Mouse (Mus musculus) heart, adult 2 months (tissue): ENCODE measurements around the gene Klk1b1. TPM values are rescaled to one million over a fixed set of nuclear protein-coding genes. Genes with fewer than 3 reads are reported as not detected.

ENCODE experiments used
- DNase-seq, 2 experiments: peaks; one replicate each; pipeline ENCODE4 v3.0.0; 2021
- H3K27ac ChIP-seq: fragments of 200-600 bp; 2 replicates; pipeline ENCODE4 v1.8.1; 2022
- H3K27me3 ChIP-seq: fragments of 200-500 bp; 2 replicates; pipeline ENCODE4 v1.6.1; 2012; ENCODE audit warnings: mild to moderate bottlenecking, low read length, inconsistent platforms, mixed read lengths; ENCODE audit not compliant: control insufficient read depth, insufficient read depth
- H3K36me3 ChIP-seq: fragments of 200-500 bp; 2 replicates; pipeline ENCODE4 v1.6.1; 2012; ENCODE audit warnings: low read length, inconsistent platforms; ENCODE audit not compliant: control insufficient read depth, insufficient read depth
- H3K4me1 ChIP-seq: fragments of 200-500 bp; 2 replicates; pipeline ENCODE4 v1.6.1; 2011; ENCODE audit warnings: low read length; ENCODE audit not compliant: control insufficient read depth, insufficient read depth
- H3K4me3 ChIP-seq: fragments of 200-600 bp; 2 replicates; pipeline ENCODE4 v1.8.1; 2022
- H3K79me2 ChIP-seq: fragments of 200-500 bp; replicated peaks from 2 replicates; pipeline ENCODE4 v1.6.1; 2012; ENCODE audit warnings: mild to moderate bottlenecking, inconsistent platforms, low read length, moderate library complexity, mixed read lengths; ENCODE audit not compliant: control insufficient read depth, insufficient read depth
- H3K9ac ChIP-seq: fragments of 200-500 bp; 2 replicates; pipeline ENCODE4 v1.6.1; 2012; ENCODE audit warnings: low read depth, mild to moderate bottlenecking, control low read depth, inconsistent platforms, low read length, mixed read lengths
- CTCF ChIP-seq: fragments of 200-600 bp; IDR thresholded peaks from 2 replicates; pipeline ENCODE4 v1.8.1; 2022; ENCODE audit warnings: antibody characterized with exemption, mild to moderate bottlenecking, moderate library complexity
- EP300 ChIP-seq: fragments of 200-500 bp; IDR thresholded peaks from 2 replicates; pipeline ENCODE4 v1.6.1; 2011; ENCODE audit warnings: low read depth, low read length, control low read depth; ENCODE audit not compliant: insufficient read depth
- POLR2A ChIP-seq: fragments of 200-500 bp; IDR thresholded peaks from 2 replicates; pipeline ENCODE4 v1.6.1; 2011; ENCODE audit warnings: mild to moderate bottlenecking, low read depth, low read length, control low read depth; ENCODE audit not compliant: insufficient read depth
- WGBS: fragments of 180-500 bp; shearing (Covaris S2); methylation state at CpG from one replicate; pipeline ENCODE4 v1.1.7; 2018; 5-methylcytosine and 5-hydroxymethylcytosine counted together
- intact Hi-C: fragments of 180-260 bp; cut with DNase I; formaldehyde crosslinking; loops from one replicate; pipeline ENCODE4 v1.15.1; 2025
- polyA plus RNA-seq: library from polyadenylated mRNA; depleted of rRNA; stranded (reverse); fragments of >200 nt; gene quantifications from 2 replicates; pipeline ENCODE4 v1.2.3, GENCODE M21; 2012
- total RNA-seq, 2 experiments: library from RNA; stranded (reverse); gene quantifications; 2 replicates each; pipeline ENCODE4 v1.2.3; 2021

Klk1b1 gene
- total and polyA plus RNA-seq, 3 experiments: not detected

DNA sequence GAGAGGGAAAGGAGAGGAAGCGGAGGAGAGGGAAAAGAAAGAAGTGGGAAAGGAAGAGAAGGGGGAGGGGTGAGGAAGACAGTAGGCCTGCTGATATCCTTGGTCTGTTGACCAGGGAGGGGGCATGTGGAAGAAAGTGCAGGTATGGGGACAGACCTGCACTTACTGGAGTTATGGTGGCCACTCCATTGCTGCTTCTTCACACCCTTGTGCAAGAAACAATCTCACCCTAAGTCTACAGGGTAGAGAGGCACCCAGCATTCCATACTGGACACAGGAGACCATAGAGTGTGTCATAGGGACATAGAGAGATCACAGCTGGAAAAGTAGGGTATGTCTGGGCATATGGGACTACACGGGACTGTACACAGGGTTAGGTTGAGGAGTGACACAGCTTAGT, 44.6 kb upstream of the Klk1b1 start:
- WGBS: 64% methylated on average over 2 of the region's 2 CpGs
- Histone ChIP-seq H3K79me2 (no peaks in the 10 kb centered on the region), H3K36me3 (no peaks in the 10 kb centered on the region), H3K9ac (no peak overlapping the region), H3K4me1 (no peaks in the 10 kb centered on the region), H3K27me3 (no peaks in the 10 kb centered on the region), H3K4me3 (no peak overlapping the region), H3K27ac (no peak overlapping the region)
- no peak for TF ChIP-seq POLR2A
- no peak for TF ChIP-seq EP300
- TF ChIP-seq CTCF: no peak
- intact Hi-C loops: loop anchor here (2.0 kb wide), 1 partner anchor 49 kb away; no protein-coding TSS in a partner anchor
- no peak for DNase-seq

DNA sequence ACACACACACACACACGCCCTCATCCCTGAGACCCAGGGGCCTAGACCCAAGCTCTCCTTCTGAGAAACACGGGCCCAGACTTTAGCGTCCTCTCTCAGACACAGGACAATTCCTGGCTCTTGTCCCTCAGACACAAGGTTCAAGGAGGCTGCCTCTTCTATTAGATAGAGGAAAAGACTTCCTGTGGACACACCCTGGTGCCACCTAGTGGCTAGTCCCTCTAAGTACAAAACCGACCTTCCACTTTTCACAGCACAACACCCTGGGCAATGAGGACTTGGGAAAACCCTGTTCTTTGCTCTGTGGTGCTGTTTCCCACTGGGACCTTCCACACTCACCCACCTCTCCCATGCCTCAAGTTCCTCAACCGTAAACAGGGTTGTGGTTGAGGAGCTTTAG, 40.6 kb upstream of the Klk1b1 start:
- TF ChIP-seq POLR2A (no peak), CTCF (peak; percentile 46), EP300 (no peak)
- no peak for DNase-seq
- no peaks in the 10 kb centered on the region for H3K36me3 ChIP-seq
- no peak overlapping the region for H3K9ac ChIP-seq
- 56% methylated on average over 5 of the region's 5 CpGs for WGBS
- no peaks in the 10 kb centered on the region for H3K79me2 ChIP-seq
- no peaks in the 10 kb centered on the region for H3K4me1 ChIP-seq
- H3K4me3 ChIP-seq: no peak overlapping the region
- intact Hi-C loops: no loop called here
- no peak overlapping the region for H3K27ac ChIP-seq
- H3K27me3 ChIP-seq: no peaks in the 10 kb centered on the region

DNA sequence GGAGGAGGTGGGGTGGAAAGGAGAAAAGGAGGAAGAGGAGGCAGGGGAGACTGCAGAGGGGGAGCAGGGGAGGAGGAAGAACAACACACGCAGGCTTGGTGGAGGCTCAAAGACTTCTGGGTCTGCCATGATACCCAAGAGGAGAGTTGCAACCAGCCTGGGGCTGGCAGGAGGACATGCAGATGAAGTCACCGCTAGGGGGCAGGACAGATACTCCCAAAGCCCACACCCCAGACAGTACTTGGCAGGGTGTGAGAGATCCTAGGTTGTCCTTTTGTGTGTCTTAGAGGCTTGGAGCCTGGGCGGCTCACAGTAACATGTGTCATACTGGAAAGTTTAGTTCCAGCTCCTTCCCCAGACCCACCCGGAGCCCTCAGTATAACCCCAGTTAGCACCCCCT, 38.0 kb upstream of the Klk1b1 start:
- Histone ChIP-seq H3K36me3 (no peaks in the 10 kb centered on the region), H3K27me3 (no peaks in the 10 kb centered on the region), H3K4me1 (no peaks in the 10 kb centered on the region), H3K4me3 (no peak overlapping the region), H3K9ac (no peak overlapping the region), H3K79me2 (no peaks in the 10 kb centered on the region), H3K27ac (no peak overlapping the region)
- no peak for DNase-seq
- intact Hi-C loops: no loop called here
- WGBS: 37% methylated on average over 4 of the region's 4 CpGs
- TF ChIP-seq CTCF (peak; percentile 33), POLR2A (no peak)

GRCm38 (mm10) chr7:43932337-43932736, 34.2 kb upstream of the Klk1b1 start:
- no peak for DNase-seq
- H3K27me3 ChIP-seq: no peaks in the 10 kb centered on the region
- H3K79me2 ChIP-seq: no peaks in the 10 kb centered on the region
- no peaks in the 10 kb centered on the region for H3K4me1 ChIP-seq
- no peaks in the 10 kb centered on the region for H3K36me3 ChIP-seq
- no peak overlapping the region for H3K27ac ChIP-seq
- TF ChIP-seq EP300 (no peak), CTCF (no peak), POLR2A (no peak)
- H3K4me3 ChIP-seq: no peak overlapping the region
- intact Hi-C loops: no loop called here
- no peak overlapping the region for H3K9ac ChIP-seq
- WGBS: 49% methylated on average over 4 of the region's 4 CpGs

DNA sequence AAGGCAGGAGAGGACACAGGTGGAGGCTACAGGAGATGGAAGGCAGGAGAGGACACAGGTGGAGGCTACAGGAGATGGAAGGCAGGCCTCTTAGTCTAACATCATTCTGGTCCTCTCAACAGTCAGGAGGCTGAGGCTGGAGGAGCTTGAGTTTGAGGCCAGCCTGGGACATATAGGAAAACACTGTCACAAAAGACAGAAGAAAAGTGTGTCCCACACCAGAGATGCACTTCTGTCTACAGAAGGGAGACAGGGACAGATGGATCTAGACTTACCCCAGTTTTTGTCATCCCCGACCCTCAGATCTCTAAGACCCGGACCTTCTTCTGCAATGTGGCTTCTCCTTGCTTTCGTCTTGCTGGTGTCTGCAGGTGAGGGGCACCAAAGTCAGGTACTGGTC, 33.1 kb upstream of the Klk1b1 start, which contains the start of gene Klk15:
TSS of gene Klk15 (plus strand) at position 301 of the 400 bp plus-strand sequence.
- intact Hi-C loops: no loop called here
- no peak for DNase-seq

DNA sequence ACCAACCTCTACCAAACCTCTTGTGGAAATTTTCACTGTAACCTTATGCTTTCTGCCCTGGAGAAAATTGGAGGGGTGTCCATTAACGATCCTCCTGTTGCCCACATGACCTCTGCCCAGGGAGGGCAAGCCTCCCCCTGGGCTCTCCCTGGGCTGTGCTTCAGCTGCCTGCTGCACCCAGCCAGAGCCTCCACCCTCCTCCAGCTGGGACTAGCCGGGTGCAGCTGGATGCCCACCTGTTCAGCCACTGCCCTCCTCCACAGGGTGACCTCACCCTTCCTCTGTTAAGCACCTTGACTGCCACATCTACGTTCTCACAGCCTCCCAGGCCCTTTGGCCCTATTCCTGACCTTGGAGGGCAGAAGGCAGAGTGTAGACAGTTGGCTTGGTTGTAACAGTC, 31.8 kb upstream of the Klk1b1 start:
- no peaks in the 10 kb centered on the region for H3K27me3 ChIP-seq
- no peaks in the 10 kb centered on the region for H3K79me2 ChIP-seq
- H3K27ac ChIP-seq: no peak overlapping the region
- H3K36me3 ChIP-seq: no peaks in the 10 kb centered on the region
- TF ChIP-seq POLR2A (no peak), EP300 (no peak), CTCF (no peak)
- 52% methylated on average over 3 of the region's 3 CpGs for WGBS
- H3K4me1 ChIP-seq: no peaks in the 10 kb centered on the region
- intact Hi-C loops: no loop called here
- no peak overlapping the region for H3K9ac ChIP-seq
- H3K4me3 ChIP-seq: no peak overlapping the region
- DNase-seq: no peak

More for the DNA sequence above, 33.1 kb upstream of the Klk1b1 start, which contains the start of gene Klk15:
- no peak within 1 kb of the TSS for H3K4me3 ChIP-seq
- WGBS: 80% methylated on average over 3 of the region's 3 CpGs
- H3K27ac ChIP-seq: no peak within 1 kb of the TSS
- H3K4me1 ChIP-seq: no peaks in the 10 kb centered on the region
- no peaks in the 10 kb centered on the region for H3K36me3 ChIP-seq
- H3K27me3 ChIP-seq: no peaks in the 10 kb centered on the region
- TF ChIP-seq EP300: no peak
- TF ChIP-seq POLR2A: no peak
- TF ChIP-seq CTCF: no peak
- no peak within 1 kb of the TSS for H3K9ac ChIP-seq
- no peaks in the 10 kb centered on the region for H3K79me2 ChIP-seq
